Mouse (Mus musculus) left cerebral cortex, adult 6 months (tissue): ENCODE measurements around the gene Cacnb2. TPM values are rescaled to one million over a fixed set of nuclear protein-coding genes. Genes with fewer than 3 reads are reported as not detected.

Experiments used
- long read RNA-seq, 2 experiments: library from polyadenylated mRNA; unstranded; transcript quantifications; one replicate each; pipeline ENCODE4 v2.0.0; 2019 to 2020
- polyA plus RNA-seq: library from polyadenylated mRNA; unstranded; fragments of <200 nt; fragmentation: Nextera tagmentation; gene quantifications from 2 replicates; pipeline ENCODE4 v1.2.3, GENCODE M21; 2021

The Cacnb2 gene
- polyA plus RNA-seq, result 11.2 and 11.5 TPM in 2 replicates
- long read RNA-seq, experiment 1, partial matches to known transcripts, result 4 of 13 reads
- long read RNA-seq, experiment 1, other reads (novel, unspliced or antisense), result 9 of 13 reads
- long read RNA-seq, experiment 2, partial matches to known transcripts, result 0 of 4 reads
- long read RNA-seq, experiment 2, other reads (novel, unspliced or antisense), result 4 of 4 reads

DNA sequence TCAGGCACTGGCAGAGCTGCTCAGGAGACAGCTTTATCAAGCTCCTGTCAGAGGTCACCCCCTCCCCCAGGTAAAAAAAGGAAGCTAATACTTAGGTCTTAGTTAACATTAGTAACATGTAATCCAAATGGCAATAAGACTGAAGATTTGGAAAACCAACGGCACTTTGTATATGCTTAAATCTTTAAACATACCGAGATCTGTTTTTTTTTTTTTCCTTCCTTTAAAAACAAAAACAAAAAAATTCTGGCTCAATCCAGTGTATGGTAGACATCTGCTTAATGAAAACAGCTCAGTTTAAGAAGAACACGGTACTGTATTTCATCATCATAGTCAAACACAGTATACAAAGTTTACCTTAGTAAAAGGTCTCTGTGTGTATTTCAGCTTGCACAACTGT lies at the start of gene Cacnb2:
Gene Cacnb2, plus strand, starts transcription at position 301 of the 400 bp plus-strand sequence.

Other genes starting within 250 kb of the Cacnb2 start
- 34.5 and 51.6 TPM in 2 replicates for gene Slc39a12, start 214.8 kb upstream of the Cacnb2 start, polyA plus RNA-seq